Mouse (Mus musculus): ENCODE results near the gene Sez6l.

Gene Sez6l

DNA sequence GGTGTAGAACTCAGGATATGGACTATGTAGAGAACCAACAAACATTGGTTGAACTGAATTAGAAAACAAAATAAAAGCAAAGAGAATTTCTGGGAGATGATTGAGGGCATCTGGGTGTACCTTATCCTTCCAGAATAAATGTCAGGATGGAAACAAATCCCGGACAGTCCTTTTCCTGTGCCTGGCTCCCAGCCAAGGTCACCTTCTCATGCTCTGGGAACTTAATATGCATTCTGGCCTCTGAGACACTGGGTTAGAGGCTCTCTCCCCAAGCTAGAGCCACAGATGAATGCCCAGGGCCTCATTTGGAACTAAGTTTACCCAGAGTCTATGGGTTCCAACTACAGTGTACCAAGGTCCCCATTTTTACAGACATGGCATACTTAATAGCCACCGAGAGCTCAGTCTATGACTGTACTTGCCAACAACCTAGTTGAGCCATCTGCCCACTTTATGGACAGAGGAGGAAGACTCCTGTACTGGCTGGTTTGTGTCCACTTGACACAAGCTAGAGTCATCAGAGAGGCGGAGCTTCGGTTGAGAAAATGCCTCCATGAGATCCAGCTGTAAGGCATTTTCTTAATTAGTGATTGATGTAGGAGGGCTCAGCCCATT, 7.3 kb upstream of the Sez6l start:
- DNase-seq (ENCODE audit: low spot score), result no peak

DNA sequence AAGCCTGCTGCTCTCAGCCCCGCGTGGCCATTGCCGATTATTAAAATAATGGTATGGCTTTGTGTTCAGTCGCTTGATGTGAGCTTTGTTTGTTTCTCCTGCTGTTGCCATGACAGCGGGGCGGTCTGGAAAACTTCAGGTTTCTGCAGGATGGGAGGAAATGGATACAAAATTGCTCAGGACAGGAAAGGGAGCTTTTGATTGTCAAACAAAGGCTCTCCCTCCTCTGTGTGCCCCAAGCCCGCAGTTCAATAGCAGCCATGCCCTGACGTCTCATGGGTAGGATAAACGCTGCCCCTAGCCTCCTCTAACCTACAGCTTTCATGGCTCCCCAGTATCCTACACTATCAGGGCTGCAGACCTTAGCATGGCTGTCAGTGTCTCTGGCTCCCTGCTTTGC, 6.3 kb upstream of the Sez6l start:
- DNase-seq (ENCODE audit: low spot score), result no peak

GRCm38 (mm10) chr5:112577750-112578149, 765 bp upstream of the Sez6l start:
- DNase-seq (ENCODE audit: low spot score), result no peak

GRCm38 (mm10) chr5:112576361-112576992, 508 bp downstream of the Sez6l start:
- DNase-seq (ENCODE audit: low spot score), result no peak

DNA sequence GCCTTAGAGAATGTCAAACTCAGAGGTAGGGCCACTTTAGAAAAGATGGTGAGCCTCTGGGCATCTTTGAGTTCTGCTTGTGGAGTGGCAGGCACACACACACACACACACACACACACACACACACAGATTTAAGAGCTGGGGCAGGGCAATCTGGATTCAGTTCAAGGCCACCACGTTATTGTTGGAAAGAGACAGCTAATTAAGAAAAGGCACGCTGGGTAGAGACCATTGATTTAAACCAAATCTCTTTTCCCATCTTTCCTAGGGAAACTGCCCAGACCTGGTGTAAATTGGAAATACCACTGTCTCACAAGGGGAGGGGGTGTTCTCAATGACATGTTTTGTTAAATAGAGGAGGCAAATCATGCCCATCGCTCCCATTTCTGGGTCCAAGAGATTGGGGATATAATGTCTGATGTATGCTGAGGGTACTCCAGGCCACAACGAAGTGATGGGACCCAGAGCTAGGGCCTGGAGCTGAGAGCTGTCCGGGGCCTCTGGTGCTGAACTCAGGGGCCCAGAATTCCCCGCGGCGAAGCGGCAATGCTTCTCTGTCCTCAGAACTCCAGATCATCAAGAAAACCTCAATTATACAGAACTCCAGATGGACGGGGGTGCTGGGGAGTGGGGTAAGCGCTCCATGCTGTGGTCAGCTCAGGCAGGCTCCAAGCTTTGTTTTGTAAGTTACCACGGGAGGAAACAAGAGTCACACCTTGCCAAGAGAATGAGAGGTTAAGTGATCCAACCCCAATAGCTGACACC, 1.7 kb downstream of the Sez6l start:
- DNase-seq (ENCODE audit: low spot score), result no peak

DNA sequence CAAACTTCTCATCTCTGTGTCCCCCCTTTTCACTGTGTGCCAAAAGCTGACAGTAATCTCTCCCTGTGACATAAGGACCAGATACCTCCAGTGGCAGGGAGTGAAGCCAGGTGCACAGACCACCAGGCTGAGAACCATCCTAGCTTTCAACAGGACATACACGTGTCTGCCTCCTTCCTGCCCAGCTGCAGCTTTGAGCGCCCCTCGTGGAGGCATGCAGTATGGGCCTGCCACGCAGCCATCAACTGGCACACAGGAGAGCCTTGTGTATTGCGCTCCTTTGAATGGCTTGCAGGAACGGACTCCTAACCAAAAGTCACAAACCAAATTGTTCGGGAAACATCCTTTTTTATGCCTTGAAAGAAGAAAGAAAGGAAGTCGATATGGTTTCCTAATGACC, 3.1 kb downstream of the Sez6l start:
- DNase-seq (ENCODE audit: low spot score), result no peak

GRCm38 (mm10) chr5:112572217-112572616, 4.8 kb downstream of the Sez6l start:
- no peak for DNase-seq (ENCODE audit: low spot score)

GRCm38 (mm10) chr5:112565489-112565888, 11.5 kb downstream of the Sez6l start:
- no peak for DNase-seq (ENCODE audit: low spot score)

- DNase-seq (ENCODE audit: low spot score), result no peak
These were observed 11.9 kb downstream of the Sez6l start for GRCm38 (mm10) chr5:112565083-112565482.

- DNase-seq (ENCODE audit: low spot score), result no peak
These were observed 16.0 kb downstream of the Sez6l start for GRCm38 (mm10) chr5:112560869-112561499.

- no peak for DNase-seq (ENCODE audit: low spot score)
These were observed 16.8 kb downstream of the Sez6l start for GRCm38 (mm10) chr5:112560139-112560538.

GRCm38 (mm10) chr5:112557396-112557795, 19.6 kb downstream of the Sez6l start:
- DNase-seq (ENCODE audit: low spot score), result no peak

- DNase-seq (ENCODE audit: low spot score), result no peak
These were observed 20.3 kb downstream of the Sez6l start for GRCm38 (mm10) chr5:112556640-112557039.

GRCm38 (mm10) chr5:112554508-112554907, 22.5 kb downstream of the Sez6l start:
- no peak for DNase-seq (ENCODE audit: low spot score)

GRCm38 (mm10) chr5:112552786-112553185, 24.2 kb downstream of the Sez6l start:
- DNase-seq (ENCODE audit: low spot score), result no peak

GRCm38 (mm10) chr5:112551975-112552728, 24.8 kb downstream of the Sez6l start:
- DNase-seq (ENCODE audit: low spot score), result peak; percentile 54

- DNase-seq (ENCODE audit: low spot score), result peak; percentile 6
These were observed 28.0 kb downstream of the Sez6l start for GRCm38 (mm10) chr5:112548846-112549620.

DNA sequence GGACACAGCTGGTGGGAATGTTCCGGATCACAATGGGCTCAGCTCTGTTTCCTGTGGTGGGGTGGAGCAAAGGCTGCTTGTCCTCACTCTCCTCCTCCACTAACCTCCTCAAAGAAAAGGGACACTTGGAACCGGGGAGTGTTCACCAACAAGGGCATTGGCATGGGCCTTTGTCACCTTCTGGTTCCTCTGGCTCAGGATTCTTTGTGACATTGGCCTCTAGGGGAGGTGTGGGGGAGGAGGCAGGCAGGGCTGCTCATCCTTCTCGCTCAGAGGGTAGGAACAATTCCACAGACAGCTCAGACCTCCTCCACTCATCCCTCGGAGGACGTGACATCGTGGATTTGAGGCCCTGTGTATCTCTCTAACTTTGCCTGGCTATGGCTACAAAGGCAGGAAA, 30.2 kb downstream of the Sez6l start:
- DNase-seq (ENCODE audit: low spot score), result no peak

- DNase-seq (ENCODE audit: low spot score), result no peak
These were observed 38.7 kb downstream of the Sez6l start for GRCm38 (mm10) chr5:112538295-112538694.

- peak; percentile 5 for DNase-seq (ENCODE audit: low spot score)
These were observed 41.1 kb downstream of the Sez6l start for GRCm38 (mm10) chr5:112535868-112536267.

DNA sequence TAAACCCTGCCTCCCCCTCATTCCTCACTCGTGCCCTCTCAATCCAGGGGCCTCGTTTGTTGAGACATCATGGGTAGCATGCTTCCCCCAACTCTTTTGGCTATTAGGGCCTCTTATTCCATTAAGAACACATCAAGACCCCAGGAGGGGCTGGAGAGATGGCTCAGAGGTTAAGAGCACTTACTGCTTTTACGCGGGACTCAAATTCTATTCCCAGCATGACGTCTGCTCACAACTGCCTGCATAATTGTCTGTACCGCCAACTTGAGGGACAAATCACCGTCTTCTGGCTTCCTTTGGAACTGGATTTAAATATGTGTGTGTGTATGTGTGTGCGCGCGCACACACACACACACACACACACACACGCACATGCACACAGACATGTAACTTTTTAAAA, 42.8 kb downstream of the Sez6l start:
- DNase-seq (ENCODE audit: low spot score), result no peak

All from ovary, adult 18-20 months (tissue).